Mouse (Mus musculus) midbrain, embryonic 13.5 days (tissue): ENCODE results near the gene 4931422A03Rik. TPM values are rescaled to one million over a fixed set of nuclear protein-coding genes. Genes with fewer than 3 reads are reported as not detected.

ENCODE experiments used
- ATAC-seq: fragments of 200-750 bp; cut with Nextera tagmentation; 2 replicates; pipeline ENCODE4 v1.8.0; 2017; ENCODE audit warnings: mild to moderate bottlenecking, moderate TSS enrichment, moderate library complexity
- H3K27ac ChIP-seq: fragments of 300-500 bp; sonication (generic); 2 replicates; pipeline ENCODE4 v1.5.1; 2015; ENCODE audit warnings: inconsistent platforms, mild to moderate bottlenecking, moderate library complexity
- H3K27me3 ChIP-seq: fragments of 300-500 bp; sonication (generic); 2 replicates; pipeline ENCODE4 v1.6.1; 2015; ENCODE audit warnings: mild to moderate bottlenecking, inconsistent platforms
- H3K36me3 ChIP-seq: fragments of 300-500 bp; sonication (generic); 2 replicates; pipeline ENCODE4 v1.6.1; 2015; ENCODE audit warnings: mild to moderate bottlenecking, inconsistent platforms
- H3K4me1 ChIP-seq: fragments of 300-500 bp; sonication (generic); replicated peaks from 2 replicates; pipeline ENCODE4 v1.6.1; 2015; ENCODE audit warnings: inconsistent platforms
- H3K4me2 ChIP-seq: fragments of 300-500 bp; sonication (generic); replicated peaks from 2 replicates; pipeline ENCODE4 v1.6.1; 2015; ENCODE audit warnings: moderate library complexity, mild to moderate bottlenecking, inconsistent platforms
- H3K4me3 ChIP-seq: fragments of 300-500 bp; sonication (generic); replicated peaks from 2 replicates; pipeline ENCODE4 v1.5.1; 2015; ENCODE audit warnings: mild to moderate bottlenecking, inconsistent platforms
- H3K9ac ChIP-seq: fragments of 300-500 bp; sonication (generic); replicated peaks from 2 replicates; pipeline ENCODE4 v1.6.1; 2015; ENCODE audit warnings: mild to moderate bottlenecking, inconsistent platforms
- H3K9me3 ChIP-seq: fragments of 300-500 bp; sonication (generic); 2 replicates; pipeline ENCODE4 v1.6.1; 2016; ENCODE audit warnings: mild to moderate bottlenecking, inconsistent platforms
- WGBS: fragments of 180-500 bp; shearing (Covaris S2); methylation state at CpG from one replicate; pipeline ENCODE4 v1.1.7; 2015; 5-methylcytosine and 5-hydroxymethylcytosine counted together
- polyA plus RNA-seq: library from polyadenylated mRNA; unstranded; fragments of >200 nt; fragmentation: Nextera tagmentation; extraction: Ambion mirVana; gene quantifications from 2 replicates; pipeline ENCODE4 v1.2.1, GENCODE M21; 2015

4931422A03Rik gene
- polyA plus RNA-seq, 1 experiment from 2014 or later, result 2.5 TPM

GRCm38 (mm10) chr2:103977716-103978115 is 50.4 kb downstream of the 4931422A03Rik start:
- Histone ChIP-seq H3K27ac (0 out of 2 replicates have a peak overlapping the region, but pooled peaks have one; percentile 12), H3K36me3 (no peaks in the 10 kb centered on the region), H3K9me3 (no peaks in the 10 kb centered on the region), H3K27me3 (peaks cover 20% of the 10 kb centered on the region; the same call in 1 of the 2 replicates), H3K4me1 (peaks cover 25% of the 10 kb centered on the region), H3K4me2 (no peak overlapping the region), H3K4me3 (no peak overlapping the region), H3K9ac (no peak overlapping the region)
- WGBS, result 15% methylated on average over 9 of the region's 9 CpGs
- no peak for ATAC-seq

DNA sequence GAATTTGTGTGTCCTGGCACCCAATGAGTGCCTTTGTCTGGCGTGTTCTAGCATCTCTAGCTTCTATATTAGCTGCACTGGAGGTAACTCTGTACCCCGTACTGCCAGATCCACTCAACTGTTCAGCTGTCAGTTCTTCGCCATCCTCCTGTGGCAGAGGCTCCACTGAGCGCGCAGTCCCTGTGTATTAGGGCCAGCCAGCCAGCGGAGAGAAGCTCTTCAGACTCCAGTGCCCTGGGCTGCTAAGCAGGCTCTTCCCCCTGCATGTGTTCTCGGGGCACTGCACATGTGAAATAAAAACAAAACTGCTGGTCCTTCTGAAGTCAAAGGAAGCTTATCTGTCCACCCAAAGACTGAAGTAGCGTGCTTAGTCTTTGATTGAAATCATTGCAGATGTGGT is 50.9 kb downstream of the 4931422A03Rik start:
- peaks cover 25% of the 10 kb centered on the region for H3K27me3 ChIP-seq
- no peak overlapping the region for H3K4me2 ChIP-seq
- H3K9ac ChIP-seq, result no peak overlapping the region
- H3K4me1 ChIP-seq, result peaks cover 25% of the 10 kb centered on the region
- peak overlapping the region; percentile 45; the same call in 1 of the 2 replicates for H3K27ac ChIP-seq
- H3K36me3 ChIP-seq, result no peaks in the 10 kb centered on the region
- WGBS, result 41% methylated on average over 8 of the region's 8 CpGs
- ATAC-seq, result peak; percentile 48
- no peak overlapping the region for H3K4me3 ChIP-seq
- H3K9me3 ChIP-seq, result no peaks in the 10 kb centered on the region

DNA sequence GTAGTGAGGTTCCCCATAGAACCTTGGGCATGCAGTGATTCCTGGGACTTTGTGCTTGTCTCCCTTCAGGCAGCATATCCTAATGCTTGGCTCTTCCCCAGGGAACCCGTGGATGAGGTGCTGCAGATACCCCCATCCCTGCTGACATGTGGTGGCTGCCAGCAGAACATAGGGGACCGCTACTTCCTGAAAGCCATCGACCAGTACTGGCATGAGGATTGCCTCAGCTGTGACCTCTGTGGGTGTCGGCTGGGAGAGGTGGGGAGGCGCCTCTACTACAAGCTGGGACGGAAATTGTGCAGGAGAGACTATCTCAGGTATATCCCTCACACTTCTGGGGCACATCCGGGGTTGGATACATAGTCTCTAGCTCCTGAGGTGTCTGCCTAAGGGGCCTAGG is 52.3 kb downstream of the 4931422A03Rik start:
- Histone ChIP-seq H3K4me1 (peaks cover 35% of the 10 kb centered on the region), H3K4me2 (no peak overlapping the region), H3K27ac (no peak overlapping the region), H3K9ac (no peak overlapping the region), H3K9me3 (no peaks in the 10 kb centered on the region), H3K36me3 (no peaks in the 10 kb centered on the region), H3K4me3 (no peak overlapping the region), H3K27me3 (peaks cover 36% of the 10 kb centered on the region)
- WGBS, result 90% methylated on average over 7 of the region's 7 CpGs
- ATAC-seq, result no peak

DNA sequence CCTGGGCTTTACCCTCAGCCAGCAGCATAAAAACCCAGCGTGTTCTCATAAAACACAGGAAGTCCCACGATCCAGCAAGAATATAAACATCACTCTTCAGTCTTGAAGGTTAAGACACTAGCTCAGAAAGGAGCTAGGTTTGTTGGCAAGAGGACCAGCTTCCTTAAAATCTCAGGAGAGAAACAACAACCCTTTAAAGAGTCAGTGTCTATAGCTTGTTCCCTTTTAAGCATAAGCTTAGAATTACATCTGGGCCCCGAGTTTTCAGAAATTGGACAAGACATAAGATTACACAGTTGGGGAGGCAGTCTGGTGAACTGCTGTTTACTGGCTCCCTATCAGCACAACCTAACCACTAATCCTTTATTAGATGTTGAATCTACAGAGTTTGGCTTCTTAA is 56.3 kb downstream of the 4931422A03Rik start:
- Histone ChIP-seq H3K9ac (no peak overlapping the region), H3K4me1 (peaks cover 26% of the 10 kb centered on the region), H3K27me3 (peaks cover 33% of the 10 kb centered on the region), H3K4me3 (peak overlapping the region; percentile 73; the same call in 1 of the 2 replicates), H3K27ac (no peak overlapping the region), H3K4me2 (peak overlapping the region; percentile 88), H3K9me3 (no peaks in the 10 kb centered on the region), H3K36me3 (no peaks in the 10 kb centered on the region)
- 24% methylated on average over 3 of the region's 3 CpGs for WGBS
- ATAC-seq, result no peak

DNA sequence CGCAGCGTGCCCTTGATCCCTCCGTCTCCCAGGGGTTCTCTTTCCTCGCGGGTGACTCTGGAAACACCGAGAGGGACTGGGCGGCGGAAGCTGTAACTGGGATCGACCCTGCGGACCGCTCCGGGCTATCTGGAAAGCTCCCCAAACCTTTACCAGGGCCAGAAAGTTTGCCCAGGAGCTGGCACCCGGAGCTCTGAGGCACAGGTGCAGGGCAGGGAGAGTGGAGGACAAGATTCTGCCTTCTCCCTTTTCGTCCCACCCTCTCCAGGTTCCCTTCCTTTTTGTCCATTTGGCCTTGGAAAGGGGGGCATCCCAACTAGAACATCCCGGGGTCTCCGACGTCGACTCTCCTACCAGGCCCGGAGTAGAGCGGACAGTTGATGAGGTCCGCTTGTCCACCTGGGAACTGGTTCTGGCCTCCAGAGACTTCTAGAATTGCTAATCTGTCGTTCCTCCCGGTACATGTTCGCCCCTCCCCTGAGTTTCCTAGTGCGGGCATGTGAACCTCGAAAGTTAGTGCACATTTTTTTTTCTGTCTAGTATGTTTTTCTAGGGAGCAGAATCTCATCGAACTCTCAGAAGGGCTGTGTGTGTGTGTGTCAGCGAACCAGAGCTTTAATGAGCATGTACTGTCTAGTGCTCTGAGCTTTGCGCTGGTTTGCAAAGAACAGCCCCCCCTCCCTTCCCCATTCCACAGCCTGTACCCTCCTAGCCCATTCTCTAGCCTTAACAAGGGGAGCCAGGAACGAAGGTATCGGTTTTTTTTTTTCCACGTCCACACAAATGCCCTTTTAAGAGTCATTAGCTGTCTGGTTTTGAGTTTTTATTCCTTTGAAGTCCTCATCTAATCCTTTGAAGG is 57.1 kb downstream of the 4931422A03Rik start:
- Histone ChIP-seq H3K9ac (peak overlapping the region; percentile 88), H3K4me2 (peak overlapping the region; percentile 88), H3K9me3 (no peaks in the 10 kb centered on the region), H3K4me1 (peaks cover 23% of the 10 kb centered on the region), H3K4me3 (peak overlapping the region; percentile 73), H3K36me3 (no peaks in the 10 kb centered on the region), H3K27me3 (peaks cover 38% of the 10 kb centered on the region), H3K27ac (peak overlapping the region; percentile 89)
- ATAC-seq, result peak; percentile 51
- WGBS, result 1% methylated on average over 32 of the region's 32 CpGs

DNA sequence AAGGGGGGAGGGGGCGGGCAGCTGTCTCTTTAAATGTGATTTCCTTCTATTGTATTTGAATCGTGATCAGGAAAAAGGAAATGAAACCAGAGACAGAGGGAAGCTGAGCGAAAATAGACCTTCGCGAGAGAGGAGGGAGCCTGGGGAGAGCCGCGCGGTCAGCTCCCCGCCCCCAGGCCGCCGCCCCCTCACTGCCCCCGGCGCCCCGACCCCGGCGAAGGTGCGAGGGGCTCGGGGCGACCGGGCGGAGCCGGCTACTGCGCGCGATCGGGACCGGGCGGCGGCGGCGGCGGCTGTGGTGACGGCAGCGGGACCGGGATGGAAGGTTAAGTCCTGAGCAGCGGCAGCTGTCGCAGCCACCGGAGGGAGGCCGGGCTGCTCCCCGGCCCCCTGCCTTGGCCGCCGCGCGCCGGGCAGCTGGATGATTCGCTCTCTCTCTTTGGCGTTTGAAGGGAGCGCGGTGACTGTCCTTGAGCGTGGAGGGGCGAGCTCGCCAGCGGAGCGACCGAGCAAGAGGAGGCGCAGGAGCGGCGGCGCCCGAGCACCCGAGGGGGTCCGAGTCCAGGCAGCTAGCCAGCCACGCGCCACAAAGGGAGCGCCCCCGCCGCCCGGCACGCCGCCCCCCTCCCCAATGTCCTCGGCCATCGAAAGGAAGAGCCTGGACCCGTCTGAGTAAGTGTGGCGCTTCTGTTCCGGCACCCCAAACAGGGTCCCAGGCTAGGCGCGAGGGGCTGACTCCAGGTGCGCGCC is 57.9 kb downstream of the 4931422A03Rik start:
- Histone ChIP-seq H3K9me3 (no peaks in the 10 kb centered on the region), H3K9ac (peak overlapping the region; percentile 88), H3K4me2 (peak overlapping the region; percentile 88), H3K27ac (peak overlapping the region; percentile 89), H3K27me3 (peaks cover 38% of the 10 kb centered on the region), H3K36me3 (no peaks in the 10 kb centered on the region), H3K4me1 (peaks cover 23% of the 10 kb centered on the region), H3K4me3 (peak overlapping the region; percentile 73)
- under 1% methylated on average over 68 of the region's 79 CpGs for WGBS
- peak; percentile 74 for ATAC-seq

DNA sequence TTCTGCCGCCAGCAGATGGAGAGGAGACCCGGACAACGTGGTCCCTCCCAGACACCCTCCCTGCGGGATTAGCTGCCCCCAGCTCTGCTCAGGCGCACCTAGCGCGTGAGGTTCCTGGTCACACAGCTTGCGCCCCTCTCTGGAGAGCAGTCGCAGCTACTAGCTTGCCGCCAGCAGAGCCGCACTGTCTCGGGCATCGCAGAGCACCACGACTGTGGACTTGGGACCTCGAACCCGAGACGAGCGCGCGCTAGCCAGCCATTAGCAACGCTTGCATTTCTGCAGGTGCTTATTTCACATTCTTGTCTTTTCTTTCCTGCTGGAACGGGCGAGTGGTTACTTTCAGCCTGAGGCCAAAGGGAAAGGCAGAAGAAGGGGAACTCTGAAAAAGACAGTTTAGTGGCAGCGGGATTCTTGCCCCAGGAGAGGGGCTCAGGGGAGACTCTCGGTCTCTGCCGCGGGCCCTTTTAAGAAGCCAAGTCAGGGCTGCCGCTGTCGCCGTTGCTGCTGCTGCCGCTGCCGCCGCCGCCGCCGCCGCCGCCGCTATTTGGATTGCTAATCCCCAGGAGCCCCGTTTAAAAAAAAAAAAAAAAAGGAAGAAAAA is 58.6 kb downstream of the 4931422A03Rik start:
- peak; percentile 88 for ATAC-seq

DNA sequence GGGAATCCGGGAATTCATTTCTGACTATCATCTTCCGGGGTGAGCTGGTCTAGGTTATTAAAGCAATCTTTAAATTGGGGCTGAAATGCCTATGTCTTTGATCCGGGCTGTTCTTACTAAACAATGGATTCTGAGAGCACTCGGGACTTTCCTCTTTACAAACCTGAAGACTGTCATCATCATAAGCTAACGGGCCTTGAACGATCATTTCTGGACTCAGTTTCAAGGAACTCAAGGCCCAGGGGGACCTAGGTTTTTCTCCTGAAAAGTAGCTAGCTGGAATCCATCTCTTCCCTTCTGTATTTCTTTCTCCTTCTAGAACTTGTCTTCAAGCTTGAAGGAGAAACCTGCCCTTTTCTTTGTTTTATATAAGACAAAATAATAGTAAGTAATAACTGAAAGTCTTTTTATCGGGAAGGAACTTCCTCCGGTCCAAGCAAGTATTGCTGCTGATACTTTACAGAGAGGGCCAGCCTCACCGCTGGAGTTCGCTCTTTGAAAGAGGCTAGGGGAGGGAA is 59.2 kb downstream of the 4931422A03Rik start:
- no peak for ATAC-seq
- H3K27me3 ChIP-seq, result peaks cover 38% of the 10 kb centered on the region
- peak overlapping the region; percentile 88 for H3K4me2 ChIP-seq
- H3K9ac ChIP-seq, result peak overlapping the region; percentile 88
- no peaks in the 10 kb centered on the region for H3K36me3 ChIP-seq
- H3K4me1 ChIP-seq, result peaks cover 23% of the 10 kb centered on the region
- peak overlapping the region; percentile 89; the same call in 1 of the 2 replicates for H3K27ac ChIP-seq
- no peaks in the 10 kb centered on the region for H3K9me3 ChIP-seq
- H3K4me3 ChIP-seq, result peak overlapping the region; percentile 73
- WGBS, result 17% methylated on average over 10 of the region's 10 CpGs

More for the DNA sequence above, 58.6 kb downstream of the 4931422A03Rik start:
- peak overlapping the region; percentile 73 for H3K4me3 ChIP-seq
- peaks cover 23% of the 10 kb centered on the region for H3K4me1 ChIP-seq
- peak overlapping the region; percentile 89 for H3K27ac ChIP-seq
- WGBS, result under 1% methylated on average over 40 of the region's 40 CpGs
- H3K9ac ChIP-seq, result peak overlapping the region; percentile 88
- no peaks in the 10 kb centered on the region for H3K36me3 ChIP-seq
- peak overlapping the region; percentile 88 for H3K4me2 ChIP-seq
- H3K9me3 ChIP-seq, result no peaks in the 10 kb centered on the region
- peaks cover 38% of the 10 kb centered on the region for H3K27me3 ChIP-seq

- Histone ChIP-seq H3K4me1 (peaks cover 23% of the 10 kb centered on the region), H3K4me3 (no peak overlapping the region), H3K27me3 (peaks cover 33% of the 10 kb centered on the region), H3K27ac (no peak overlapping the region), H3K9me3 (no peaks in the 10 kb centered on the region), H3K9ac (no peak overlapping the region), H3K4me2 (no peak overlapping the region), H3K36me3 (no peaks in the 10 kb centered on the region)
- no peak for ATAC-seq
- 79% methylated on average over 4 of the region's 4 CpGs for WGBS
Measured at GRCm38 (mm10) chr2:103968186-103968585, 60.0 kb downstream of the 4931422A03Rik start.

- WGBS, result 95% methylated on average over 3 of the region's 3 CpGs
- Histone ChIP-seq H3K9ac (no peak overlapping the region), H3K36me3 (no peaks in the 10 kb centered on the region), H3K9me3 (no peaks in the 10 kb centered on the region), H3K4me2 (no peak overlapping the region), H3K4me1 (peaks cover 9% of the 10 kb centered on the region), H3K27ac (no peak overlapping the region), H3K27me3 (peaks cover 9% of the 10 kb centered on the region; the same call in 1 of the 2 replicates), H3K4me3 (no peak overlapping the region)
- ATAC-seq, result no peak
Measured at GRCm38 (mm10) chr2:103965391-103965790, 62.8 kb downstream of the 4931422A03Rik start.

GRCm38 (mm10) chr2:103962349-103962748 is 65.8 kb downstream of the 4931422A03Rik start:
- H3K27me3 ChIP-seq, result 0 out of 2 replicates have a peak, but pooled peaks cover 5% of the 10 kb centered on the region
- no peaks in the 10 kb centered on the region for H3K9me3 ChIP-seq
- no peak overlapping the region for H3K9ac ChIP-seq
- no peak overlapping the region for H3K4me3 ChIP-seq
- no peak overlapping the region for H3K4me2 ChIP-seq
- H3K27ac ChIP-seq, result no peak overlapping the region
- WGBS, result 69% methylated on average over 4 of the region's 4 CpGs
- no peaks in the 10 kb centered on the region for H3K4me1 ChIP-seq
- H3K36me3 ChIP-seq, result no peaks in the 10 kb centered on the region
- no peak for ATAC-seq
